Mouse (Mus musculus): ENCODE measurements at regions not wholly inside any gene's neighbourhood (a gene's known extent, or its start where the extent isn't known, plus 50 kb on each side); places are given as distances from the start of the nearest gene placed in this dataset.

GRCm38 (mm10) chr12:35314035-35314434, 220.8 kb downstream of the Ahr start:
- DNase-seq, result no peak

- no peak for DNase-seq
Observed at GRCm38 (mm10) chr12:35313191-35313925, 221.5 kb downstream of the Ahr start.

GRCm38 (mm10) chr12:35308537-35308936, 226.3 kb downstream of the Ahr start:
- DNase-seq, result no peak

- no peak for DNase-seq
Observed at GRCm38 (mm10) chr12:35303764-35304717, 230.8 kb downstream of the Ahr start.

- DNase-seq, result no peak
Observed at GRCm38 (mm10) chr12:35303188-35303587, 231.7 kb downstream of the Ahr start.

- peak; percentile 22 to 63 for DNase-seq
Observed at GRCm38 (mm10) chr12:35294668-35295067, 240.2 kb downstream of the Ahr start.

- peak; percentile 18 to 42 for DNase-seq
Observed at GRCm38 (mm10) chr12:35293566-35293965, 241.3 kb downstream of the Ahr start.

- DNase-seq, result peak; percentile 72 to 79
Observed at GRCm38 (mm10) chr12:35291941-35292341, 242.9 kb downstream of the Ahr start.

GRCm38 (mm10) chr12:35287974-35288373, 241.0 kb downstream of the Snx13 start:
- DNase-seq, result no peak

- DNase-seq, result no peak
Observed at GRCm38 (mm10) chr12:35287570-35287969, 240.6 kb downstream of the Snx13 start.

- DNase-seq, result no peak
Observed at GRCm38 (mm10) chr12:35286974-35287553, 240.1 kb downstream of the Snx13 start.

- no peak for DNase-seq
Observed at GRCm38 (mm10) chr12:35284345-35284744, 237.4 kb downstream of the Snx13 start.

- DNase-seq, result peak in 1 of 2 experiments; percentile 48
Observed at GRCm38 (mm10) chr12:35283925-35284324, 236.9 kb downstream of the Snx13 start.

GRCm38 (mm10) chr12:35283407-35283806, 236.4 kb downstream of the Snx13 start:
- DNase-seq, result no peak

- DNase-seq, result no peak
Observed at GRCm38 (mm10) chr12:35269465-35269864, 222.5 kb downstream of the Snx13 start.

GRCm38 (mm10) chr12:35268006-35268405, 221.0 kb downstream of the Snx13 start:
- no peak for DNase-seq

GRCm38 (mm10) chr12:35267023-35267654, 220.2 kb downstream of the Snx13 start:
- DNase-seq, result no peak

- no peak for DNase-seq
Observed at GRCm38 (mm10) chr12:35259781-35260180, 212.8 kb downstream of the Snx13 start.

GRCm38 (mm10) chr12:35255723-35256401, 208.9 kb downstream of the Snx13 start:
- no peak for DNase-seq

GRCm38 (mm10) chr12:35248476-35248875, 201.5 kb downstream of the Snx13 start:
- no peak for DNase-seq

GRCm38 (mm10) chr12:35246226-35247014, 199.4 kb downstream of the Snx13 start:
- DNase-seq, result peak; percentile 18 to 53

Measured in lung, adult 18-20 months (tissue).